Mouse (Mus musculus) layer of hippocampus, postnatal 25 days (tissue): ENCODE data around the gene Csta1. TPM values are rescaled to one million over a fixed set of nuclear protein-coding genes. Genes with fewer than 3 reads are reported as not detected.
A peak's percentile ranks its signal among the peaks of the same experiment; 100 is the strongest.

Source experiments
- DNase-seq, 2 experiments: peaks; one replicate each; pipeline ENCODE4 v3.0.0; 2022; ENCODE audit warnings: mixed read lengths in 2 of 2, low spot score in 1 of 2; ENCODE audit errors: extremely low spot score in 1 of 2
- total RNA-seq, 2 experiments: library from RNA; stranded (reverse); gene quantifications; 2 replicates each; pipeline ENCODE4 v1.2.3; 2021

Gene Csta1
- total RNA-seq, 2 experiments from 2014 or later: not detected

DNA sequence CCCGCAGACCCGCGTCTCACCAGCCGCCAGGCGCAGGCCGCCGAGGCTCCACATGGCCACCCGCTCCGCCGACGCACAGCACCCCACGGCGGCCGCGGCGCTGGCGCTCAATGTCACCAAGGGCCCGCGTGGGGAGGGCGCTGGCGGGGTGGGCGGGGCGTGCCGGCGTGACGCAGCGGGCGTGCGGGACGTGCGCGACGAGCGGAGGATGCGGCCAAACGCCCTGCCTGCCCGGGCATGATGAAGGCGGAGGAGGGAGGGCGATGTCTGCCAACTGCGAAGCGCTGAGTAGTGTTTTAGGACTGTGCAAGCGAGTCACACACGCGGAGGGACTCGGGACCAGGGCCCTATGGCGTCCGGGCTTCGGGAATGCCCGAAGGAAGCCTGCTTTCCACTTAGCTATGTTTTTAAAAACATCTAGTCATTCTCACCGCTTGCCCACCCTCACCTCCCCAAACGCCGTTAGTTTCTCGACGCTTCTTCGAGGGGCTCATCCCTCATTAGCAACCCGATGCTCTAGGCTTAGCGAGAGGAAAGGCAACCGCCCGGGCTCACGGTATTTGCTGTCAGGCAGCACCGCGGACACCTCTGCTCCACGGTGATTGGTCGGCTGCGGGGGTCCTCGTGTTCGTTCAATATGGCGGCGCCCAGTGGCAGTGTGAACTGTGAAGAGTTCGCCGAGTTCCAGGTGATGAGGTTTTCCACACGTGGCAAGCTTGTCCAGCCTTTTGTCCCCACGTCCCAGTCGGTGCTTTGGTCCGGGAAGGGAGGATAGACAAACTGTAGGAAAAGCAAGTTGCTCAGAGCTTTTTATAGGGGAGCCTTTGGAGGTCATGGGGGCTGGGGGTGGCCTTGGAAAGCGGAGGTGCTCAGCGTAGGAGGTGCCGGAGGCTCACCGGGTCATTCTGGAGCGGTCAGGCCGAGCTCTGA lies 59.3 kb downstream of the Csta1 start, which contains the start of the genes Fam162a and Ccdc58:
TSS of gene Fam162a (minus strand) at position 145 of the 930 bp plus-strand sequence.
TSS of gene Ccdc58 (plus strand) at position 236 of the 930 bp plus-strand sequence.
- peak; percentile 88 to 93 for DNase-seq

GRCm38 (mm10) chr16:36071071-36071449 lies 60.0 kb downstream of the Csta1 start:
- DNase-seq: no peak

Other genes with a start within 250 kb of the Csta1 start
- 1 to 10 TPM; 2.6 to 3.5 TPM for gene Parp9, start 192.8 kb downstream of the Csta1 start, total RNA-seq
- 1 to 10 TPM; 4.2 to 4.5 TPM for gene Dtx3l, start 192.1 kb downstream of the Csta1 start, total RNA-seq
- 100 to 1,000 TPM; 125 to 138 TPM for gene Kpna1, start 152.5 kb downstream of the Csta1 start, total RNA-seq
- 1 to 10 TPM; 5.0 to 5.2 TPM for gene Wdr5b, start 90.1 kb downstream of the Csta1 start, total RNA-seq
- gene Fam162a, start 59.6 kb downstream of the Csta1 start, total RNA-seq: 10 to 100 TPM; 83.0 to 93.8 TPM
- 10 to 100 TPM; 22.6 to 25.0 TPM for gene Ccdc58, start 59.6 kb downstream of the Csta1 start, total RNA-seq
- gene Stfa2l1, start 25.6 kb upstream of the Csta1 start, total RNA-seq: not detected
- gene Gm5483, start 53.0 kb upstream of the Csta1 start, total RNA-seq: not detected
- not detected for gene Gm5416, start 79.2 kb upstream of the Csta1 start, total RNA-seq
- not detected for gene 2010005H15Rik, start 90.2 kb upstream of the Csta1 start, total RNA-seq
- not detected for gene Stfa1, start 145.7 kb upstream of the Csta1 start, total RNA-seq
- not detected for gene BC117090, start 203.1 kb upstream of the Csta1 start, total RNA-seq
- gene BC100530, start 236.5 kb upstream of the Csta1 start, total RNA-seq: not detected